Mouse (Mus musculus) ES-Bruce4 (cell line): ENCODE results near the gene Dnajb3.

Experiments used
- EP300 ChIP-seq: IDR thresholded peaks from 2 replicates; pipeline ENCODE4 v1.6.1; 2011; ENCODE audit warnings: low read depth, low read length; ENCODE audit not compliant: insufficient read depth
- POLR2A ChIP-seq: IDR thresholded peaks from one replicate; pipeline ENCODE4 v1.8.1; 2011; ENCODE audit warnings: low read length; ENCODE audit not compliant: insufficient read depth

- no peak for TF ChIP-seq EP300
- TF ChIP-seq POLR2A = no peak
Observed at GRCm38 (mm10) chr1:88220336-88220735, 14.8 kb upstream of the Dnajb3 start.
